Mouse (Mus musculus) left cerebral cortex, postnatal 4 days (tissue): ENCODE measurements around the gene Gss. TPM values are rescaled to one million over a fixed set of nuclear protein-coding genes. Genes with fewer than 3 reads are reported as not detected.

Source experiments
- DNase-seq: peaks from one replicate; pipeline ENCODE4 v3.0.0-alpha.2; 2022
- intact Hi-C: fragments of 180-260 bp; cut with DNase I; formaldehyde crosslinking; loops from one replicate; pipeline ENCODE4 v1.15.1; 2025
- microRNA-seq: library from miRNA; unstranded; fragments of <30 nt; microRNA quantifications from one replicate; pipeline ENCODE4 v1.2.0, GENCODE M21; 2022
- total RNA-seq, 2 experiments: library from RNA; stranded (reverse); gene quantifications; 2 replicates each; pipeline ENCODE4 v1.2.3; 2021

Gss gene
- total RNA-seq, 2 experiments from 2014 or later = 9.4 to 11.9 TPM

DNA sequence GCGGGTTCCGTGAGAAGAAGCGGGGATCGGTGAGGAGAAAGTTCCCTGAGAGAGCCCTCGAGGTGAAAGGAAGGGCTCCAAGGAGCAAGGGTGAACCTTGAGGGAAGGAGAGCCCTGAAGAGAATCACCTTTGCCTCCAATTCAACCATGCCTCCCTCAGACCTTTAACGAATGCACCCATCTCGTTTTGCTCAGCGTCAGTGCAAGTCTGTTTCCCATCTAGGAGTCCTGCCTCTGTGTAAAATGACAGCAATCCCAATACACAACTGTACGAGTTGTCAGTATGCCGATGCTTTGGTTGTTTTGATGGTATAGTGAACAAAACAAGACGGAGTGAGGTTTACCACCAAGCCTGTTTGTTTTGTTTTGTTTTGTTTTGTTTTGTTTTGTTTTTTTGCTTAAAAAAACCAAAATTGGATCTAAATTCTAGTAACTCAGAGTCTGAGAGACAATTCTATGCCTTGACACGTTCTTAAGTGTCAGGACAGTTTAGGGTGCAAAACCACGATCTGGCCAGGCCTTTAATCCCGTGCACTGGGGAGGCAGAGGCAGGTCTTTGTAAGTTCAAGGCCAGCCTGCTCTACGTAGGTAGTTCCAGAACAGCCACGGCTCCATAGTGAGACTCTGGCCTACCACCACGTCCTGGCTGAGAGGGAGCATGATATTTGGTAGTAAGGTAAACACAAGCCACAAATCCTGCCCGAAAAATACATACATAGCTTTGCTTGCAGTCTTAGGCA, 73.9 kb downstream of the Gss start:
- intact Hi-C loops = loop anchor here (5.0 to 10.0 kb wide), 2 partner anchors 69 to 246 kb away; no protein-coding TSS in a partner anchor
- no peak for DNase-seq

DNA sequence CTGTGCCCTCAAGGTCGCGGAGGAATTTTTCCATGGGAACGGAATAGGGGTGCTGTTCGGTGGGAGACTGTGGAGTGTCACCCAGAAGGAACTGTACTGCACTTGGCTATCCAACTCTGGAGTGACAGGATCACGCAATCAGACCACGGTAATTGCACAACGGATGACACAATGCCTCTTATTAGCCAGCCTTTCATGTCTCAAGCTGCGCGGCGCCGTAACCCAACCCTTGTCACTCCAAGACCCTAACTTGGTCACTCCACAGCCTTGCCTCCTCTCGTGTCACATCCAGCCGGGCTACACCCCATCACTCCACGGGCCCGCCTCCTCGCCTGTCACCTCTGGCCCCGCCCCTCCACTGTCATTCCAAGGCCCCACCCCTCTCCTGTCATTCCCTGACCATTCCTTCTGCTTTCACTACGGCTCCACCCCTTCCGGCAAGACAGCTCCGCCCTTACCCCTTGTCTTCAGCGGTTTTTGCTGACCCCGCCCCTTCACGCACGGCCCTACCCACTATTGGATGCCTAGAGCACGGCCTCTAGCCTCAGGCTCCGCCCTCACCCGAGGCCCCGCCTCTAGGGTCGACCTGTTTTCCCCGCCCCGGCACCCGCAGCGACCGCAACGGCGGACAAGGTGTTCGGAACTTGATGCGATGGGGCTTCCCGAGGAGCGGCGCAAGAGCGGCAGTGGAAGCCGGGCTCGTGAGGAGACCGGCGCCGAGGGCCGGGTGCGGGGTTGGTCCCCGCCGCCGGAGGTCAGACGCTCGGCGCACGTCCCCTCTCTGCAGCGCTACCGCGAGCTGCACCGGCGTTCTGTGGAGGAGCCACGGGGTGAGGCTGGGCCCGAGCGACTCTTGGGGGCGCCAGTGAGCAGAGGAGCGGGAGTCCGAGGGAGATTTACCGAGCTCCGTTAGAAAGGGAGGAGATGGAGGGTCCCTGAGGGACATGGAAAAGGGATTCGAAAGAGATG, 74.9 kb downstream of the Gss start, which contains the start of the genes Acss2 and Ggt7:
Acss2 (plus strand) TSS at position 494 of the 969 bp plus-strand sequence.
Ggt7 (minus strand) TSS at position 783 of the 969 bp plus-strand sequence.
- peak; percentile 99 for DNase-seq
- intact Hi-C loops = loop anchor here (2.0 to 10.0 kb wide), 3 partner anchors 70 to 247 kb away; no protein-coding TSS in a partner anchor

- DNase-seq = peak; percentile 60
- intact Hi-C loops = loop anchor here (2.0 to 10.0 kb wide), 3 partner anchors 71 to 249 kb away; no protein-coding TSS in a partner anchor
Observed at GRCm38 (mm10) chr2:155515941-155516340, 76.7 kb downstream of the Gss start.

DNA sequence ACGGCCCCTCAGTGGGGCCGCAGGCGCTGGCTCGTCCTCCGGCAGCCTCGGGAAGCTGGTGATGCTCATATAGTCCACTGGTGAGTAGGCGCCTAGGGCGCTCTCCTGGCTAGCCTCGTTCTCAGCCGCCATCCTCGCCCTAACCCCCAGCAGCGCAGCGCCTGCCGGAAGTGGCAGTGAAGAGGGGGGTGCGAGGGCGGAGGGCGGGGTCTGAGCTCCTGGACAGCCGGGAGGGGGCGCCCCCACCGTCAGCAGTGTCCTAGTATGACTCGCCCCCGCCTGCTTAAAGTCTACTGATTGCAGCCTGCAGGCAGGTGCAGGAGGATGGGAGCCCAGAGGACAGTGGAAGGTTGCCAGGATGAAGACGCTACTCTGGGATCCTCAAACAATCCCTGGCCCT, 77.9 kb downstream of the Gss start:
- intact Hi-C loops = loop anchor here (5.0 to 10.0 kb wide), 2 partner anchors 73 to 250 kb away; no protein-coding TSS in a partner anchor
- DNase-seq = peak; percentile 89

DNA sequence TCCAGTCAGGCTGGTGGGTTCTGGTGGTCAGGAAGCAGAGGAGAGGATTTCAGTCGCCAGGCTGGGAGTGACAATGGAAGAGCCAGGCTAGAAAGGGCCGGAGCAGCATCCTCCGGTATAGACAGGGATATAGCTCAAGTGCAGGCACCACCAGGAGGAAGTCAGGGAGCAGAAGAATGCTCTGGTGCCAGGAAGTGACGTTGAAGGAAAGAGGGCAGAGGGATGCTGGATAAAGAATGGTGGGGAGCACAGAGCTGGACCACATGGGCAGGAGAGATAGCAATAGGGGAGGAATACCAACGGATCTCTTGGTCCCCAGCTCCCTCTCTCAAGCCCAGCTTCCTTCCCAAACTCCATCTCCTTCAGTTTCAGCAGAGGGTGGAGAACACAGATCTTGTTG, 79.1 kb downstream of the Gss start:
- intact Hi-C loops = loop anchor here (10.0 kb wide), 1 partner anchor 251 kb away; no protein-coding TSS in a partner anchor
- DNase-seq = no peak

Small RNA genes within 50 kb of the gene (microRNA-seq; reads per million reads assigned to microRNA genes)
- 9.3 reads per million, percentile 24 among the genes with 10 or more reads in this experiment for gene Mir499

Other genes starting within 250 kb of the Gss start
- 10 to 100 TPM; 34.6 to 38.6 TPM for gene Pigu, start 235.4 kb downstream of the Gss start, total RNA-seq
- gene Trp53inp2, start 211.8 kb downstream of the Gss start, total RNA-seq = 100 to 1,000 TPM; 155 to 158 TPM
- gene Ncoa6, start 118.9 kb downstream of the Gss start, total RNA-seq = 10 to 100 TPM; 99.3 to 99.9 TPM
- 10 to 100 TPM; 26.3 to 27.6 TPM for gene Acss2, start 74.9 kb downstream of the Gss start, total RNA-seq
- 10 to 100 TPM; 71.6 to 78.0 TPM for gene Ggt7, start 74.6 kb downstream of the Gss start, total RNA-seq
- 1 to 10 TPM; 1.2 to 3.6 TPM for gene Myh7b, start 18.4 kb upstream of the Gss start, total RNA-seq
- 100 to 1,000 TPM; 143 to 144 TPM for gene Trpc4ap, start 99.6 kb upstream of the Gss start, total RNA-seq
- 10 to 100 TPM; 27.9 to 28.7 TPM for gene Edem2, start 136.7 kb upstream of the Gss start, total RNA-seq
- not detected for gene Gm17581, start 143.1 kb upstream of the Gss start, total RNA-seq
- 1 to 10 TPM; 2.5 to 3.4 TPM for gene Procr, start 158.3 kb upstream of the Gss start, total RNA-seq
- gene Mmp24, start 182.5 kb upstream of the Gss start, total RNA-seq = 100 to 1,000 TPM; 110 to 114 TPM
- gene BC029722, start 226.6 kb upstream of the Gss start, total RNA-seq = 10 to 100 TPM; 23.3 to 24.2 TPM
- gene Eif6, start 234.1 kb upstream of the Gss start, total RNA-seq = 10 to 100 TPM; 94.6 to 98.0 TPM
- not detected for gene Fam83c, start 242.0 kb upstream of the Gss start, total RNA-seq